Mouse (Mus musculus): Measurements from ENCODE around the gene Adam19.

GRCm38 (mm10) chr11:46185486-46185885 lies 129.7 kb downstream of the Adam19 start:
- TF ChIP-seq TCF12 (IDR thresholded peaks at IDR 0.05; ENCODE audit: insufficient read depth, poor library complexity, severe bottlenecking) (no peak), E2F4 (IDR thresholded peaks at IDR 0.05; ENCODE audit: insufficient read depth) (no peak), MYOG (IDR thresholded peaks at IDR 0.05; ENCODE audit: control insufficient read depth in 1 of 3, insufficient read depth in 1 of 3, insufficient read length in 2 of 3, low read depth in 2 of 3) (no peak), MYOD1 (IDR thresholded peaks at IDR 0.05; ENCODE audit: control insufficient read depth in 1 of 3, insufficient read length in 2 of 3, low read depth in 2 of 3) (no peak), TCF3 (IDR thresholded peaks at IDR 0.05; ENCODE audit: insufficient read length, low read depth) (no peak), USF1 (IDR thresholded peaks at IDR 0.05; ENCODE audit: low read depth) (no peak), MAX (IDR thresholded peaks at IDR 0.05; ENCODE audit: low read depth) (no peak), CEBPB (IDR thresholded peaks at IDR 0.05; ENCODE audit: insufficient read depth, poor library complexity, severe bottlenecking) (no peak)

Measured in myocyte (in vitro differentiated cells).